Mouse (Mus musculus) hindbrain, postnatal 0 days (tissue): ENCODE results near the gene Sumo1. TPM values are rescaled to one million over a fixed set of nuclear protein-coding genes. Genes with fewer than 3 reads are reported as not detected.

Experiments
- ATAC-seq: fragments of 200-750 bp; cut with Nextera tagmentation; 2 replicates; pipeline ENCODE4 v1.8.0; 2017; ENCODE audit warnings: mild to moderate bottlenecking, moderate TSS enrichment, moderate library complexity
- DNase-seq: peaks from one replicate; pipeline ENCODE4 v3.0.0-alpha.2; 2015; ENCODE audit warnings: low spot score
- H3K27ac ChIP-seq: fragments of 300-500 bp; sonication (generic); 2 replicates; pipeline ENCODE4 v1.5.1; 2014; ENCODE audit warnings: mild to moderate bottlenecking
- H3K27me3 ChIP-seq: fragments of 300-500 bp; sonication (generic); 2 replicates; pipeline ENCODE4 v1.6.1; 2014; ENCODE audit warnings: low read length, mixed read lengths; ENCODE audit not compliant: insufficient read depth
- H3K36me3 ChIP-seq: fragments of 300-500 bp; sonication (generic); 2 replicates; pipeline ENCODE4 v1.6.1; 2014; ENCODE audit warnings: low read length, mixed read lengths; ENCODE audit not compliant: insufficient read depth
- H3K4me1 ChIP-seq: fragments of 300-500 bp; sonication (generic); 2 replicates; pipeline ENCODE4 v1.6.1; 2014; ENCODE audit warnings: antibody characterized with exemption, low read length, mixed read lengths; ENCODE audit not compliant: insufficient read depth
- H3K4me2 ChIP-seq: fragments of 300-500 bp; sonication (generic); 2 replicates; pipeline ENCODE4 v1.6.1; 2014; ENCODE audit warnings: low read depth, mild to moderate bottlenecking, low read length, moderate library complexity, mixed read lengths
- H3K4me3 ChIP-seq: fragments of 300-500 bp; sonication (generic); 2 replicates; pipeline ENCODE4 v1.5.1; 2014; ENCODE audit warnings: low read length
- H3K9ac ChIP-seq: fragments of 300-500 bp; sonication (generic); replicated peaks from 2 replicates; pipeline ENCODE4 v1.6.1; 2014; ENCODE audit warnings: mild to moderate bottlenecking, low read length, moderate library complexity, mixed read lengths
- H3K9me3 ChIP-seq: fragments of 300-500 bp; sonication (generic); 2 replicates; pipeline ENCODE4 v1.6.1; 2016; ENCODE audit warnings: low read length, mixed read lengths
- CTCF ChIP-seq: IDR thresholded peaks from 2 replicates; pipeline ENCODE4 v1.5.1; 2016; ENCODE audit warnings: antibody characterized with exemption, control low read depth, low read depth
- WGBS: fragments of 180-500 bp; shearing (Covaris S2); extraction: QIAGEN DNeasy Blood & Tissue Kit; methylation state at CpG from one replicate; pipeline ENCODE4 v1.1.7; 2014; 5-methylcytosine and 5-hydroxymethylcytosine counted together
- polyA plus RNA-seq: library from polyadenylated mRNA; unstranded; fragments of >200 nt; fragmentation: Nextera tagmentation; extraction: Ambion mirVana; gene quantifications from 2 replicates; pipeline ENCODE4 v1.2.1, GENCODE M21; 2015
- total RNA-seq: library from RNA; depleted of rRNA; stranded (reverse); fragments of >200 nt; gene quantifications from 2 replicates; pipeline ENCODE4 v1.2.3, GENCODE M21; 2014

The Sumo1 gene
- total and polyA plus RNA-seq, 2 experiments from 2014 or later, result 70.2 to 311 TPM

- TF ChIP-seq CTCF, result peak; percentile 19
- DNase-seq (peak; percentile 98), ATAC-seq (peak; percentile 99)
- under 1% methylated on average over 49 of the region's 49 CpGs for WGBS
- Histone ChIP-seq H3K4me2 (peak within 1 kb of the TSS; percentile 86), H3K9ac (peak within 1 kb of the TSS; percentile 73), H3K4me1 (peaks cover 14% of the 10 kb centered on the region), H3K27me3 (no peaks in the 10 kb centered on the region), H3K4me3 (peak within 1 kb of the TSS; percentile 86), H3K27ac (peak within 1 kb of the TSS; percentile 93), H3K36me3 (no peaks in the 10 kb centered on the region), H3K9me3 (no peaks in the 10 kb centered on the region)
Observed at GRCm38 (mm10) chr1:59684819-59685755, 14.5 kb upstream of the Sumo1 start, which contains the start of gene Nop58. Nop58 (plus strand) TSS chr1:59684971.

GRCm38 (mm10) chr1:59683926-59684818, 13.5 kb upstream of the Sumo1 start:
- Histone ChIP-seq H3K9ac (peak overlapping the region; percentile 38; the same call in 1 of the 2 replicates), H3K9me3 (no peaks in the 10 kb centered on the region), H3K4me3 (peak overlapping the region; percentile 86), H3K27me3 (no peaks in the 10 kb centered on the region), H3K4me2 (peak overlapping the region; percentile 86), H3K36me3 (no peaks in the 10 kb centered on the region), H3K4me1 (peaks cover 14% of the 10 kb centered on the region), H3K27ac (peak overlapping the region; percentile 45; the same call in 1 of the 2 replicates)
- ATAC-seq (no peak; the same call in 1 of the 2 replicates), DNase-seq (peak; percentile 2)
- WGBS, result 8% methylated on average over 11 of the region's 11 CpGs
- no peak for TF ChIP-seq CTCF

- no peak overlapping the region for H3K9ac ChIP-seq
- 95% methylated on average over 2 of the region's 2 CpGs for WGBS
- peaks cover 5% of the 10 kb centered on the region; the same call in 1 of the 2 replicates for H3K4me1 ChIP-seq
- H3K9me3 ChIP-seq, result no peaks in the 10 kb centered on the region
- no peaks in the 10 kb centered on the region for H3K36me3 ChIP-seq
- H3K4me2 ChIP-seq, result no peak overlapping the region
- DNase-seq, result no peak
- H3K27me3 ChIP-seq, result no peaks in the 10 kb centered on the region
- no peak overlapping the region for H3K27ac ChIP-seq
- no peak for TF ChIP-seq CTCF
- H3K4me3 ChIP-seq, result no peak overlapping the region
- ATAC-seq, result no peak
Observed at GRCm38 (mm10) chr1:59673661-59674060, 3.0 kb upstream of the Sumo1 start.

- Histone ChIP-seq H3K36me3 (no peaks in the 10 kb centered on the region), H3K27ac (peak overlapping the region; percentile 96), H3K4me1 (peaks cover 5% of the 10 kb centered on the region; the same call in 1 of the 2 replicates), H3K9ac (peak overlapping the region; percentile 95), H3K4me2 (peak overlapping the region; percentile 85), H3K9me3 (no peaks in the 10 kb centered on the region), H3K27me3 (no peaks in the 10 kb centered on the region), H3K4me3 (peak overlapping the region; percentile 94)
- ATAC-seq (peak; percentile 27), DNase-seq (peak; percentile 23)
- no peak for TF ChIP-seq CTCF
- under 1% methylated on average over 50 of the region's 54 CpGs for WGBS
Observed at GRCm38 (mm10) chr1:59669962-59670630, 538 bp downstream of the Sumo1 start.

GRCm38 (mm10) chr1:59668871-59669270, 1.8 kb downstream of the Sumo1 start:
- 82% methylated on average over 2 of the region's 2 CpGs for WGBS
- TF ChIP-seq CTCF, result no peak
- H3K27me3 ChIP-seq, result no peaks in the 10 kb centered on the region
- H3K27ac ChIP-seq, result no peak overlapping the region
- H3K36me3 ChIP-seq, result no peaks in the 10 kb centered on the region
- DNase-seq (no peak), ATAC-seq (no peak)
- H3K9me3 ChIP-seq, result no peaks in the 10 kb centered on the region
- H3K4me2 ChIP-seq, result peak overlapping the region; percentile 85; the same call in 1 of the 2 replicates
- H3K4me3 ChIP-seq, result no peak overlapping the region
- no peak overlapping the region for H3K9ac ChIP-seq
- peaks cover 5% of the 10 kb centered on the region; the same call in 1 of the 2 replicates for H3K4me1 ChIP-seq
